Mouse (Mus musculus) ES-Bruce4 (cell line): Measurements from ENCODE around the gene Car4. TPM values are rescaled to one million over a fixed set of nuclear protein-coding genes. Genes with fewer than 3 reads are reported as not detected.

Source experiments
- H3K27ac ChIP-seq: 2 replicates; pipeline ENCODE4 v1.5.1; 2012; ENCODE audit warnings: low read length, inconsistent platforms; ENCODE audit not compliant: insufficient read depth
- H3K27me3 ChIP-seq: 2 replicates; pipeline ENCODE4 v1.6.1; 2012; ENCODE audit warnings: mild to moderate bottlenecking, low read length, inconsistent platforms; ENCODE audit not compliant: control insufficient read depth, poor library complexity, insufficient read depth, severe bottlenecking
- H3K36me3 ChIP-seq: 2 replicates; pipeline ENCODE4 v1.6.1; 2012; ENCODE audit warnings: inconsistent platforms, mild to moderate bottlenecking, low read length, moderate library complexity; ENCODE audit not compliant: control insufficient read depth, poor library complexity, insufficient read depth, severe bottlenecking
- H3K4me1 ChIP-seq: one replicate; pipeline ENCODE4 v1.8.1; 2011; ENCODE audit warnings: low read length; ENCODE audit not compliant: control insufficient read depth, insufficient read depth
- H3K4me3 ChIP-seq: 2 replicates; pipeline ENCODE4 v1.5.1; 2011; ENCODE audit warnings: low read depth, mild to moderate bottlenecking, low read length
- H3K9ac ChIP-seq: 2 replicates; pipeline ENCODE4 v1.6.1; 2012; ENCODE audit warnings: low read depth, mild to moderate bottlenecking, inconsistent platforms; ENCODE audit not compliant: poor library complexity, severe bottlenecking
- H3K9me3 ChIP-seq: replicated peaks from 2 replicates; pipeline ENCODE4 v1.6.1; 2012; ENCODE audit warnings: mild to moderate bottlenecking, low read length, inconsistent platforms; ENCODE audit not compliant: control insufficient read depth, poor library complexity, insufficient read depth, severe bottlenecking
- CTCF ChIP-seq: IDR thresholded peaks from one replicate; pipeline ENCODE4 v1.8.1; 2011; ENCODE audit warnings: low read depth, low read length
- EP300 ChIP-seq: IDR thresholded peaks from 2 replicates; pipeline ENCODE4 v1.6.1; 2011; ENCODE audit warnings: low read depth, low read length; ENCODE audit not compliant: insufficient read depth
- POLR2A ChIP-seq: IDR thresholded peaks from one replicate; pipeline ENCODE4 v1.8.1; 2011; ENCODE audit warnings: low read length; ENCODE audit not compliant: insufficient read depth
- polyA plus RNA-seq: library from polyadenylated mRNA; stranded (reverse); fragments of >200 nt; gene quantifications from 2 replicates; pipeline ENCODE4 v1.2.4, GENCODE M21; 2011; ENCODE audit warnings: low read depth; ENCODE audit not compliant: missing spikeins, insufficient read depth, insufficient read length

Gene Car4
- polyA plus RNA-seq = 277 and 320 TPM in 2 replicates

DNA sequence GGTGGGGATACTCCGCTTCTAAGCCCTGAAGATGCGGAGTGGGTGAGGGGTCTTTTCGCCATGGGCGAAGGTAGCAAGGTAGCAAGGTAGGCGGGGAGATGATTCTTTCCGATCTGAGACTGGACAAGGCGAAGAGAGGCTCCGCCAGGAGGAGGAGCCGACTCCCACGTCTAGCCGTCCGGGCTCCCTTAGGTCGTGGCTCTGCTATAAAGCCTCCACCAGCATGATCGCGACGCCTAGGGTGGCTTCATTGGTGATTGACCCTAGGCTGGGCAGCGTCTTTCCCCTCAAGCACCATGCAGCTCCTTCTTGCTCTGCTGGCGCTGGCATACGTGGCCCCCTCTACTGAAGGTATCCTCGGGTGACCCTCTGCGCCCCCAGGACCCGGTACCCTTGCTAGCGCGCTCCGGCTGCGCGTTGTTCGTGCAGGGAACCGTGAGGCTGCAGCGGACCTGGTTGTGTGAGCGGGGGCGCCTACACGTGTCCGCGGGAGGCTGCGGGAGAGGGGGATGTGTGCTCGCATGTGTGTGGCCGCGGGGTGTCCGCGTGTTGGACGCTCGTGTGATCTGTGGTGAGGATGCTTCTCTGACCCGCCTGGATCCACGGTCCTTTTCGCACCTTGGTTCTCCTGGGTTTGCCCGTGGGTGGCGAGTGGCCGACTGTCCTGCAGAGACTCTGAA, at the start of gene Car4:
Gene Car4, plus strand, starts transcription at position 196 of the 680 bp plus-strand sequence.
- H3K9me3 ChIP-seq = no peaks in the 10 kb centered on the region
- no peaks in the 10 kb centered on the region for H3K36me3 ChIP-seq
- 0 out of 2 replicates have a peak, but pooled peaks cover 2% of the 10 kb centered on the region for H3K27me3 ChIP-seq
- TF ChIP-seq POLR2A (no peak), CTCF (no peak), EP300 (no peak)
- no peak within 1 kb of the TSS for H3K27ac ChIP-seq
- H3K4me1 ChIP-seq = peaks cover 2% of the 10 kb centered on the region
- H3K9ac ChIP-seq = peak within 1 kb of the TSS; percentile 55
- H3K4me3 ChIP-seq = peak within 1 kb of the TSS; percentile 65

DNA sequence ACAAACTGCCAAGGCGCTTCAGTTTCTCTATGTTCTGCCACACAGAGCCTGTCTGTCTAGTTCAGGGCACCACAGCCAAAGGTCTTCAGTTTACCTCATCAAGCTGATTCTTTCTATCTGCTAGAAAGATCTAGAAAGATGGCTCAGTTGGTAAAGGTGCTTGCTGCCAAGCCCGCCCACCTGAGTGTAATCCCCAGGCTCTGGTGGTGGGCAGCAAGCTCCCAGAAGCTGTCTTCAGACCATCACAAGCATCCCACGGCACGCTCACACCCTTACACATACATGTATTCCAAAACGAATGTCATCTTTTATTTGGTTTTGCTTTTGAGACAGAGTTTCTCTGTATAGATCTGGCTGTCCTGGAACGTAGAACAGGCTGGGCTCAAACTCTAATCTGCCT, 49.1 kb upstream of the Car4 start:
- no peak for TF ChIP-seq POLR2A
- TF ChIP-seq EP300 = no peak
- no peak for TF ChIP-seq CTCF
- H3K9me3 ChIP-seq = no peaks in the 10 kb centered on the region
- no peak overlapping the region for H3K9ac ChIP-seq
- no peak overlapping the region for H3K4me3 ChIP-seq
- no peaks in the 10 kb centered on the region for H3K27me3 ChIP-seq
- peaks cover 58% of the 10 kb centered on the region for H3K36me3 ChIP-seq
- no peak overlapping the region for H3K27ac ChIP-seq
- H3K4me1 ChIP-seq = peaks cover 1% of the 10 kb centered on the region

DNA sequence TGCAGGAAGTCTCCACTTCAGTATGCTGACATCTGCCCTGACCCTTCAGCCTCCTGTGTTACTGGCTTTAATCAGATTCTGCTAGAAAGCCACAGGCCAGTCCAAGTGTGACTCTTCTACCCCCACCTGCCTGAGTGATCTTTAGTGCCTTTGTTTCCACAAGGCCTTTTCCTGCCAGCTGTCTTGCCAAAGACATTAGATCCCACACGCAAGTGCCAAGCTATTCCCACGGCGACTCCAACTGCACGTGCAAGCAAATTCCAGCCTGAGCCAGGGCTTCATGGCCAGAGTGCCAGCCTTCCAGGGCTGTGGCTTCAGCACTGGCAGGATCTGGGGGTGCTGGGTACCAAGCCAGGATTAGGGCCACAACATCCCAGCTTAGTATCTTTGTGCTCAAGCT, 47.2 kb upstream of the Car4 start:
- Histone ChIP-seq H3K27me3 (no peaks in the 10 kb centered on the region), H3K36me3 (peaks cover 53% of the 10 kb centered on the region), H3K9ac (no peak overlapping the region), H3K4me3 (no peak overlapping the region), H3K4me1 (peaks cover 1% of the 10 kb centered on the region), H3K27ac (no peak overlapping the region), H3K9me3 (no peaks in the 10 kb centered on the region)
- TF ChIP-seq CTCF = no peak
- TF ChIP-seq POLR2A = no peak
- no peak for TF ChIP-seq EP300

DNA sequence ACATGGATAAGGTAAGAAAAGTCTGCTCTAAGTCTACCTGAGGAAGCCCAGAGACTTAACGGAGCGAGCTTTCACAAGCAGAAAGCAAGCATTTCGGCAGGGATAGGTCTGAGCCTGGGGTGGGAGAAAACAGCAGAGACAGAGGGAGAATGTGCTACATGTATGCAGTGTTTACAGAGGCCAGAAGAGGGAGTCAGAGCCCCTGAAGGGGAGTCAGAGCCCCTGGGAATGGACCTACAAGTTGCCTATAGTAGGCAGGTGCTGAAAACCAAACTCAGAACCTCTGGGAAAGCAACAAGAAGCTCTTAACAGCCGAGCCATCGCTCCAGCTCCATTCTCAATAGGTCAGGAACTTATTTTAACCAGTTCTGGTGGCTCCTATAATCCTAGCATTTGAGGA, 42.9 kb upstream of the Car4 start:
- no peak overlapping the region for H3K27ac ChIP-seq
- H3K4me1 ChIP-seq = no peaks in the 10 kb centered on the region
- H3K36me3 ChIP-seq = peaks cover 35% of the 10 kb centered on the region
- no peaks in the 10 kb centered on the region for H3K27me3 ChIP-seq
- peak overlapping the region; percentile 61; the same call in 1 of the 2 replicates for H3K9ac ChIP-seq
- 0 out of 2 replicates have a peak overlapping the region, but pooled peaks have one; percentile 22 for H3K4me3 ChIP-seq
- no peaks in the 10 kb centered on the region for H3K9me3 ChIP-seq
- peak; percentile 32 for TF ChIP-seq CTCF
- TF ChIP-seq EP300 = no peak

DNA sequence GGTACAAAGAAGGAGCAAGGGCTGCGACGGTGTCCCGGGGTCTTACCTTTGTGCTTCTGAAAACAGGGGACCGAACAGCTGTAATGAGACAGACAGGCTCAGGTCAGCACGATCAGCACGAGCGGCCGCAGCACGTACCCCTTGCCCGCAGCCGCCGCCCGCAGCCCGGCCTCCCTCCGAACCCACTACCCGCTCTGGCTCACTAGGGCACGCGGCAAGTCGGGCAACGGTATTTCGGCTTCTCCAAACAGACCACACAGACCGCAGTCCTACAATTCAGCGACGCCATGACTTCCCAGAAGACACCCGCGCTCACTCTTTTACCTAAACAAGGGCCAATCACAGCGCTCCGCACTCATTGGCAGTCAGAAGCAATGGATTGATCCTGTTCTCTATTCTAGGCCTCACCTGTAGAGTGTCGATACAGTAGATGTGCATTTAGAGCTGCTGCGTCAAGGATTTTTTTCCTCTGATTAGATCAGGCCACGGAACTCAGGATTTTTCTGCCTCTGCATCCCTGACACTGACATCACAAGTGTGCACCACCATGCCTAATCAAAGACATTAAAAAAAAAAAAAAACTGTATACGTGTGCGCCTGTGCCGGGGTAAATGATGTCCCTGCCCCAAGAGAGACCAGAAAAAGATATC, 41.4 kb upstream of the Car4 start, which contains the start of gene Znhit3:
Gene Znhit3, minus strand, starts transcription at position 314 of the 650 bp plus-strand sequence.
- no peak for TF ChIP-seq EP300
- no peak for TF ChIP-seq CTCF
- peaks cover 24% of the 10 kb centered on the region for H3K36me3 ChIP-seq
- peak within 1 kb of the TSS; percentile 90 for H3K4me3 ChIP-seq
- H3K9me3 ChIP-seq = no peaks in the 10 kb centered on the region
- no peaks in the 10 kb centered on the region for H3K27me3 ChIP-seq
- H3K27ac ChIP-seq = no peak within 1 kb of the TSS
- H3K9ac ChIP-seq = peak within 1 kb of the TSS; percentile 61
- H3K4me1 ChIP-seq = no peaks in the 10 kb centered on the region

DNA sequence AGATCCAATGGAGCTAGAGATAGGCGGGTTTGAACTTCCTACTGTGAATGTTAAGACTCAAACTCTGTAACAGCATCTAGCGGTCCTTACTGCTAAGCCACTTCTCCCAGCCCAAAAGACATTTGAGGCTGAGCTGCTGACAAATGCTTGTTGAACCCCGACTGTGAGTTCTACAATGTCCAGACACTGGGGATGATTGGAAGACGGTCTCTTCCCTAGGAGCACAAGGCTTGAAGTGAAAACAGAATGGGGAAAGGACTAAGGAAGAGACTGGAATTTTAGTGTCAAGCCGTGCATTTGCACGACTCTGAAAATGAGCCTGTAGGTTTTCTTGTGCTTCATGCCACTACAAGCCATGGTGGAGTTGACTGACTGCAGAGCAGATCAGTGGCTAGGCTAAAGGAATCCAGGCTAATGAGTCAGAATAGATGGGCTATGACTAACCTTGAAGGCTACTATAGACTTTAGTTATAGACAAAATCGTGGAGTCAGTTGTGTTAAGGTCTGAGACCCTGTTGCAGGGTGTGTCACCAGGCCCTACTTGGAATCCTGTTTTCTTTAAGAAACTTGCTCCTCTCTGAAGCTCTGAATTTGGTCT, 40.8 kb upstream of the Car4 start:
- Histone ChIP-seq H3K4me3 (peak overlapping the region; percentile 56), H3K4me1 (no peaks in the 10 kb centered on the region), H3K9me3 (no peaks in the 10 kb centered on the region), H3K36me3 (peaks cover 20% of the 10 kb centered on the region), H3K27ac (no peak overlapping the region), H3K27me3 (no peaks in the 10 kb centered on the region), H3K9ac (peak overlapping the region; percentile 61)
- TF ChIP-seq CTCF (no peak), EP300 (no peak), POLR2A (no peak)
